Mouse (Mus musculus) thymus, postnatal 36 days (tissue): Measurements from ENCODE around the gene Pnck.

Experiments used
- DNase-seq, 2 experiments: peaks; one replicate each; pipeline ENCODE4 v3.0.0; 2022; ENCODE audit warnings: mixed read lengths in 2 of 2

Pnck gene

GRCm38 (mm10) chrX:73639255-73639675 lies 20.7 kb downstream of the Pnck start, which contains the start of gene Dusp9:
Dusp9 (plus strand) TSS chrX:73639419.
- DNase-seq = no peak

GRCm38 (mm10) chrX:73637415-73637814 lies 22.5 kb downstream of the Pnck start:
- no peak for DNase-seq

- no peak for DNase-seq
Measured at GRCm38 (mm10) chrX:73635425-73635824, 24.5 kb downstream of the Pnck start.

- DNase-seq = no peak
Measured at GRCm38 (mm10) chrX:73626981-73627380, 32.9 kb downstream of the Pnck start.

GRCm38 (mm10) chrX:73619890-73620289 lies 40.0 kb downstream of the Pnck start:
- no peak for DNase-seq

GRCm38 (mm10) chrX:73619401-73619800 lies 40.5 kb downstream of the Pnck start:
- DNase-seq = no peak

- no peak for DNase-seq
Measured at GRCm38 (mm10) chrX:73615876-73616275, 44.0 kb downstream of the Pnck start.

GRCm38 (mm10) chrX:73613665-73614064 lies 46.3 kb downstream of the Pnck start:
- no peak for DNase-seq
